Mouse (Mus musculus): ENCODE measurements around the gene Sox13. TPM values are rescaled to one million over a fixed set of nuclear protein-coding genes. Genes with fewer than 3 reads are reported as not detected.

Gene Sox13
- total RNA-seq, 4 experiments from 2014 or later, result 14.7 to 25.2 (median 18.0) TPM

Other genes starting within 250 kb of the Sox13 start
- 1 to 10 TPM in 2 of 4 experiments, not detected in 2; 1.2 to 1.9 TPM for gene Golt1a, start 114.6 kb downstream of the Sox13 start, total RNA-seq (2022)
- not detected for gene Kiss1, start 102.5 kb downstream of the Sox13 start, total RNA-seq (2022)
- 1 to 10 TPM in 3 of 4 experiments, under 1 TPM in 1; 0.97 to 5.8 (median 4.7) TPM for gene Ren1, start 73.9 kb downstream of the Sox13 start, total RNA-seq (2022)
- gene Etnk2, start 60.8 kb downstream of the Sox13 start, total RNA-seq (2022), result 10 to 100 TPM in 2 of 4 experiments, 1 to 10 TPM in 2; 6.0 to 34.7 (median 13.4) TPM
- 100 to 1,000 TPM in 2 of 4 experiments, 10 to 100 TPM in 2; 98.3 to 118 (median 103) TPM for gene Snrpe, start 185.9 kb upstream of the Sox13 start, total RNA-seq (2022)
- gene Zbed6, start 236.5 kb upstream of the Sox13 start, total RNA-seq (2022), result 10 to 100 TPM in 3 of 4 experiments, 1 to 10 TPM in 1; 8.8 to 25.1 (median 17.5) TPM
- 10 to 100 TPM; 23.4 to 37.3 (median 27.2) TPM for gene Gm38394, start 236.9 kb upstream of the Sox13 start, total RNA-seq (2022)

Measured in adrenal gland, adult 8-10 months (tissue).